Mouse (Mus musculus) midbrain, embryonic 14.5 days (tissue): Measurements from ENCODE around the gene Zbed4. TPM values are rescaled to one million over a fixed set of nuclear protein-coding genes. Genes with fewer than 3 reads are reported as not detected.
"Not testable (repeated sequence)": the region's sequence is repeated elsewhere in the genome, so short reads cannot be mapped to it uniquely, and the experiment has no call there.

Experiments used
- ATAC-seq: fragments of 200-750 bp; cut with Nextera tagmentation; 2 replicates; pipeline ENCODE4 v1.8.0; 2017; ENCODE audit warnings: moderate number of reproducible peaks, moderate library complexity; ENCODE audit not compliant: low FRiP score, low TSS enrichment
- DNase-seq: peaks from one replicate; pipeline ENCODE4 v3.0.0-alpha.2; 2015
- H3K27ac ChIP-seq: fragments of 300-500 bp; sonication (generic); replicated peaks from 2 replicates; pipeline ENCODE4 v1.5.1; 2014; ENCODE audit warnings: mild to moderate bottlenecking, low read depth, low read length, moderate library complexity
- H3K27me3 ChIP-seq: fragments of 300-500 bp; sonication (generic); 2 replicates; pipeline ENCODE4 v1.6.1; 2014; ENCODE audit warnings: low read length, control low read depth, mixed read lengths; ENCODE audit not compliant: control insufficient read depth, insufficient read depth
- H3K36me3 ChIP-seq: fragments of 300-500 bp; sonication (generic); 2 replicates; pipeline ENCODE4 v1.6.1; 2014; ENCODE audit warnings: low read length, control low read depth; ENCODE audit not compliant: control insufficient read depth, insufficient read depth
- H3K4me1 ChIP-seq: fragments of 300-500 bp; sonication (generic); 2 replicates; pipeline ENCODE4 v1.6.1; 2014; ENCODE audit warnings: mild to moderate bottlenecking, antibody characterized with exemption, low read length, control low read depth; ENCODE audit not compliant: control insufficient read depth, insufficient read depth
- H3K4me2 ChIP-seq: fragments of 300-500 bp; sonication (generic); 2 replicates; pipeline ENCODE4 v1.6.1; 2014; ENCODE audit warnings: mild to moderate bottlenecking, low read length, moderate library complexity
- H3K4me3 ChIP-seq: fragments of 300-500 bp; sonication (generic); replicated peaks from 2 replicates; pipeline ENCODE4 v1.5.1; 2014; ENCODE audit warnings: low read depth, low read length
- H3K9ac ChIP-seq: fragments of 300-500 bp; sonication (generic); replicated peaks from 2 replicates; pipeline ENCODE4 v1.6.1; 2014; ENCODE audit warnings: mild to moderate bottlenecking, low read length, moderate library complexity
- H3K9me3 ChIP-seq: fragments of 300-500 bp; sonication (generic); 2 replicates; pipeline ENCODE4 v1.6.1; 2016; ENCODE audit warnings: low read length, control low read depth, mixed read lengths; ENCODE audit not compliant: control insufficient read depth
- WGBS: fragments of 180-500 bp; shearing (Covaris S2); extraction: QIAGEN DNeasy Blood & Tissue Kit; methylation state at CpG from one replicate; pipeline ENCODE4 v1.1.7; 2014; 5-methylcytosine and 5-hydroxymethylcytosine counted together
- polyA plus RNA-seq: library from polyadenylated mRNA; unstranded; fragments of >200 nt; fragmentation: Nextera tagmentation; extraction: Ambion mirVana; gene quantifications from 2 replicates; pipeline ENCODE4 v1.2.1, GENCODE M21; 2014

Zbed4 gene
- polyA plus RNA-seq, 1 experiment from 2014 or later, result 25.7 TPM

GRCm38 (mm10) chr15:88732405-88733020 is 18.9 kb upstream of the Zbed4 start:
- DNase-seq, result no peak
- WGBS, result 34% methylated on average over 15 of the region's 15 CpGs
- peak overlapping the region; percentile 83 for H3K4me2 ChIP-seq
- H3K4me3 ChIP-seq, result peak overlapping the region; percentile 99
- H3K9me3 ChIP-seq, result no peaks in the 10 kb centered on the region
- peak overlapping the region; percentile 96 for H3K9ac ChIP-seq
- no peak for ATAC-seq
- H3K27me3 ChIP-seq, result no peaks in the 10 kb centered on the region
- H3K36me3 ChIP-seq, result peaks cover 29% of the 10 kb centered on the region
- H3K27ac ChIP-seq, result no peak overlapping the region; the same call in 1 of the 2 replicates
- peaks cover 25% of the 10 kb centered on the region for H3K4me1 ChIP-seq

GRCm38 (mm10) chr15:88733041-88733751 is 18.3 kb upstream of the Zbed4 start:
- DNase-seq (peak; percentile 83), ATAC-seq (peak; percentile 35; the same call in 1 of the 2 replicates)
- Histone ChIP-seq H3K4me3 (peak overlapping the region; percentile 99), H3K4me1 (peaks cover 25% of the 10 kb centered on the region), H3K36me3 (peaks cover 26% of the 10 kb centered on the region), H3K27ac (peak overlapping the region; percentile 92), H3K9me3 (no peaks in the 10 kb centered on the region), H3K27me3 (no peaks in the 10 kb centered on the region), H3K9ac (peak overlapping the region; percentile 96), H3K4me2 (peak overlapping the region; percentile 83)
- under 1% methylated on average over 77 of the region's 86 CpGs for WGBS

- ATAC-seq (peak; percentile 89), DNase-seq (peak; percentile 95)
- H3K27me3 ChIP-seq, result no peaks in the 10 kb centered on the region
- H3K4me3 ChIP-seq, result peak within 1 kb of the TSS; percentile 99
- H3K27ac ChIP-seq, result peak within 1 kb of the TSS; percentile 92
- peak within 1 kb of the TSS; percentile 96 for H3K9ac ChIP-seq
- under 1% methylated on average over 95 of the region's 103 CpGs for WGBS
- no peaks in the 10 kb centered on the region for H3K9me3 ChIP-seq
- peak within 1 kb of the TSS; percentile 83 for H3K4me2 ChIP-seq
- H3K36me3 ChIP-seq, result peaks cover 19% of the 10 kb centered on the region
- peaks cover 25% of the 10 kb centered on the region for H3K4me1 ChIP-seq
Observed at GRCm38 (mm10) chr15:88733834-88734571, 17.5 kb upstream of the Zbed4 start, which contains the start of gene Brd1. Gene Brd1 (minus strand): TSS chr15:88734233.

GRCm38 (mm10) chr15:88736166-88736565 is 15.3 kb upstream of the Zbed4 start:
- no peak overlapping the region for H3K4me3 ChIP-seq
- H3K27me3 ChIP-seq, result no peaks in the 10 kb centered on the region
- no peaks in the 10 kb centered on the region for H3K36me3 ChIP-seq
- H3K27ac ChIP-seq, result no peak overlapping the region
- 70% methylated on average over 4 of the region's 4 CpGs for WGBS
- H3K4me2 ChIP-seq, result no peak overlapping the region
- peaks cover 22% of the 10 kb centered on the region for H3K4me1 ChIP-seq
- H3K9ac ChIP-seq, result no peak overlapping the region
- ATAC-seq (no peak), DNase-seq (no peak)
- no peaks in the 10 kb centered on the region for H3K9me3 ChIP-seq

GRCm38 (mm10) chr15:88738466-88738865 is 13.0 kb upstream of the Zbed4 start:
- Histone ChIP-seq H3K27ac (no peak overlapping the region), H3K9ac (no peak overlapping the region), H3K4me2 (no peak overlapping the region), H3K4me1 (peaks cover 5% of the 10 kb centered on the region), H3K9me3 (no peaks in the 10 kb centered on the region), H3K4me3 (no peak overlapping the region), H3K36me3 (no peaks in the 10 kb centered on the region), H3K27me3 (no peaks in the 10 kb centered on the region)
- ATAC-seq (no peak), DNase-seq (no peak)
- WGBS, result 46% methylated on average over 2 of the region's 2 CpGs

GRCm38 (mm10) chr15:88741366-88741765 is 10.1 kb upstream of the Zbed4 start:
- WGBS, result 55% methylated on average over 6 of the region's 6 CpGs
- Histone ChIP-seq H3K27ac (no peak overlapping the region), H3K4me1 (no peaks in the 10 kb centered on the region), H3K36me3 (no peaks in the 10 kb centered on the region), H3K9me3 (no peaks in the 10 kb centered on the region), H3K4me2 (no peak overlapping the region), H3K27me3 (no peaks in the 10 kb centered on the region), H3K4me3 (no peak overlapping the region), H3K9ac (no peak overlapping the region)
- DNase-seq (no peak), ATAC-seq (no peak)

GRCm38 (mm10) chr15:88743371-88743770 is 8.1 kb upstream of the Zbed4 start:
- not testable (repeated sequence) for H3K9me3 ChIP-seq, H3K27me3 ChIP-seq, ATAC-seq, H3K36me3 ChIP-seq, H3K4me2 ChIP-seq, H3K4me3 ChIP-seq, H3K27ac ChIP-seq, DNase-seq, H3K4me1 ChIP-seq, H3K9ac ChIP-seq
- 93% methylated on average over 5 of the region's 5 CpGs for WGBS

- ATAC-seq (no peak), DNase-seq (no peak)
- WGBS, result 89% methylated on average over 3 of the region's 3 CpGs
Observed at GRCm38 (mm10) chr15:88745347-88745746, 6.1 kb upstream of the Zbed4 start.

More at GRCm38 (mm10) chr15:88745347-88745746, 6.1 kb upstream of the Zbed4 start:
- Histone ChIP-seq H3K9me3 (no peaks in the 10 kb centered on the region), H3K36me3 (no peaks in the 10 kb centered on the region), H3K4me1 (no peaks in the 10 kb centered on the region), H3K4me3 (no peak overlapping the region), H3K27me3 (no peaks in the 10 kb centered on the region), H3K27ac (no peak overlapping the region), H3K4me2 (no peak overlapping the region), H3K9ac (no peak overlapping the region)
